Mouse (Mus musculus) thymus, postnatal 36 days (tissue): Measurements from ENCODE around the gene Lin28b.

ENCODE experiments used
- DNase-seq, 2 experiments: peaks; one replicate each; pipeline ENCODE4 v3.0.0; 2022; ENCODE audit warnings: mixed read lengths in 2 of 2

The Lin28b gene

DNA sequence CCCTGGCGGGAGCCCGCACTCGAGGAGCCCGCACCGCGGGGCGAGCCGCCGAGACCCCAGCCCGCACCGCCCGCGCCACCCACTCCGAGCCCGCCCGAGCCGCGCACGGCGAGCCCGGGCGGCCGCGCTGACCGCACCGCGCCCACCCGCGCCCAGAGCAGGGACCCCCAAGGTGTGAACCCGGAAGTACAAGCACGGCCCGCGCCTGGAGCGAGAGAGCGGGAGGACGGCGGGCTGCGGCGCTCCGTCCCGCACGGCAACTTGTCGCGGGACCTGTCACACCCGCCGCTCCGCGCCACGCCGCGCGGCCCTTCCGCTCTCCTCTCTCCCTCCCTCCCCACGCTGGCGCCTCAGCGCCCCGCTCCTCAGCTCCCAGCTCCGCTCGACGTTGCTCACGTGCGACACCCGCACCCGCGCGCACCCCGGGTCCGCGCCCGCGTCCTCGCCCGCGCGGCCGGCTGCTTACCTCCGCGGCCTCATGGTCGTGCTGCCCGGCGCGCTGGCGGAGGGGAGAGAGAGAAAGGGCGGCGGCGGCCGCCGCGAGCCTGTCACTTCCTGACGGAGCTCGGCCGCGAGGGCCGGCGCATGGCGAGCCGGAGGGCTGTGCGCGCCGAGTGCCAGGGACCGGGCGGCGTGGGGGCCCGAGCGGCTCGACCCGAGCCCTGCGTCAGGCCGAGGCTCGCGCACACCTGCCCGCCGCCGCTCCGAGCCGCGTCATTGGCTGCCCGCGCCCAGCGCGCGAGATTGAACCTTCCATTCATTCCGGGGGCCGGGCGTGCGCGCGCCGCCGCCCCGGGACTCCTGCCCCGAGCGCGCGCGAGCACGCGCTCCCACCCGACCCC is at the start of gene Lin28b:
Gene Lin28b, minus strand, starts transcription at position 635 of the 842 bp plus-strand sequence.
- peak; percentile 2 to 13 for DNase-seq

DNA sequence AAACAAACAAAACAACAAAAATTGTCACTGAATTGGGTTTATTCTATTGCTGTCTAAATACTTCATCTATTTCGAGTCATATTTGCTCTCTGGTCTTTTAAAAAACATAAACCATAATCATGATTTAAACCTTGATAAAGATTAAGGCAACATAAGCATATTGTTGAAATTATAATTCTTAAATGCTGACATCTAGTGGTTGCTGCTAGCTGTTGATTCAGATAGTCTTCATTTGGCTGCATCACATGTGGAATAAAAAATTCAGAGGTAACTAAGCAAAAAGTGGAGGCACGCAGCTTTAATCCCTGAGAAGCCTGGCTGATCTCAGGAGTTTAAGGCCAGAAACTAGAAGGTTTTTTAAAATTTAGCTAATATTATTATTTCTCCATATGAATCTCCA is 25.6 kb upstream of the Lin28b start:
- DNase-seq: no peak

DNA sequence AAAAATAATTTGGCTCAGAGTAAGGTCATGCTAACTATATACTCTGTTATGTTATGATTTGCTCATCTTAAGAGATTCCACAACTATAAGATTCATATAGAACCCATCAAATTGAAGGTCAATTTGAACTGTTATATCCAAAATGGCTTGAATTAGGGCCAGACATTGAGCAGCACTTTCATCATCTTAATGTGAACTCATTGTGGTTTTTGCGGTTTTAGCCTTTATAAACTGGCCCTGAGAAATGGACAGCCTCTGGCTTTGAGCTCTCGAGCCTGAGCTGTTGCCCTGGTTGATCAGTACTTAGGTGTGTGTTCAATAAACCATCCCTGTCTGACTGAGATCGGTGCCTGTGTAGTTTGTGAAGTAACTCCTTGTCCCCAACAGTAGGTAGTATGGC is 24.5 kb upstream of the Lin28b start:
- DNase-seq: no peak

- DNase-seq: no peak
These were observed 14.1 kb upstream of the Lin28b start for GRCm38 (mm10) chr10:45500259-45500658.

DNA sequence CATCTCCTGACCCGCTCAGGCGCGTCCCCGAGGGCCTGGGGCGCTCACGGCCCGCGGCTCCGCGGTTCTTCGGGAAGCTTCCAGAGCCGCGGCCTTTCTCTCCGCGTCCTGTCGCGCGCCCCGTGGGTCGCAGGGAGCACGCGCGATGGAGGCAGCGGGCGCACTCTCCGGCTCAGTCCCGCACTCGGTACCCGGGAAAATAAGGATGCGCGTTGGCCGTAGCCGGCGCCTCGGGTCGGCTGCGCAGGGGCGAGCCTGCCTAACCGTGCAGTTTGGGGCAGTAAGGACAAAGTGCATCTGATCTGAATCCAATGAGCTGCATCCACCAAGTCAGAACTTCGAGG is 380 bp upstream of the Lin28b start:
- DNase-seq: no peak

DNA sequence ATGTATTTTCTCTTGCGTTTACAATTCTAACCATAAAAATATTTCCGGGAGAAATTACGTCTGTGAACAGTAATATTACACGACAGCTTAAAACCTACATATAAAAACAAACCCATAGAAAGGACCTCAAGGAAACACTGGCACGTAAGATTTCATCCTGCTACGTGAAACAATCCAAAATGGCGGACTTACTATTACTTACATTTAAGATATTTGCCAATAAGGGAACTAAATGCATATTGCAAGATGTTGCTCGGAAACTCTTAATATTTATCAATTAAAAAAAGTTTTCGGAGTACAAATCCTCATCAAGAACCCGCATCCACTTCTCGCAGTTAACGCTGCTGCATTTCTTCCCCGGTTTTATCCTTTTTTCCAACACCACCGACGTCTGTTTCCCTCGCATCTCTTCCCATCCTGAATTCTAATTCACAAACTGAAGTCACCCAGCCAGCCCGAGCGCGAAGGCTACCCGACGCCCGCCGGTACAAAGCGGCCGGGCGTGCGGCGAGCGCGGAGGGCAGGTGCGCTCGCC is 902 bp downstream of the Lin28b start:
- no peak for DNase-seq

GRCm38 (mm10) chr10:45483210-45483609 is 3.0 kb downstream of the Lin28b start:
- DNase-seq: no peak

DNA sequence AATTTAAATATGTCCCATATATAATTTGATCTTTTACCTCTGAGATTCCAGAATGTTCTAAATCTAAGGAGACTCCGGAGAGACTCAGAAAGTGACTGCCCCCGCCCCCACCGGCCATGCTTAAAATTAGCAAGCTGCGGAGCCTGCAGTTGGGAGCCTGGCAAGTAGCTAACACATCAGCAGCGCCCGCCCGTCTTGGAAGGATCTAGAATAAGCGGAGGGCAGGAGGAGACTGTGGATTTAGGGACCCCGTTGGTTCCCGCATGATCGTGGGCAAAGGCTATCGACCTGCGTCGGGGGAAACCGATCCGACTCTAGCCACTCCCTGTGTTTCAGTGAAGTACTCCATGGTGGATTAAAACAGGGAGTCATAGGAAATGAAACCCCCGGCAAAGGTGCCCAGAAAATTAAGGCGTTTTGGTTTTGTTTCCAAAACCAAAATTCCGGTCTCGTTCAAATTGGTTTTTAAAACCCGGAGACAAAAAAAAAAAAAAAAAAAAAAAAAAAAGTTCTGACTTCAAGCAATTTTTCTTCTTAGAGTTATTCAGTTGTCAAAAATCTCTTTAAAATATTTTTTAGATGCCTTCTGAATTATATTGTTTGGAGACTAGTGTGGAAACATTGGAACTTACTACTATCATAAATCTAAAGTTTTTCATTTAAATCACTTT is 12.4 kb downstream of the Lin28b start:
- DNase-seq: no peak

GRCm38 (mm10) chr10:45473143-45473484 is 13.1 kb downstream of the Lin28b start:
- no peak for DNase-seq

GRCm38 (mm10) chr10:45472431-45473142 is 13.6 kb downstream of the Lin28b start:
- no peak for DNase-seq

GRCm38 (mm10) chr10:45471321-45471720 is 14.9 kb downstream of the Lin28b start:
- no peak for DNase-seq

DNA sequence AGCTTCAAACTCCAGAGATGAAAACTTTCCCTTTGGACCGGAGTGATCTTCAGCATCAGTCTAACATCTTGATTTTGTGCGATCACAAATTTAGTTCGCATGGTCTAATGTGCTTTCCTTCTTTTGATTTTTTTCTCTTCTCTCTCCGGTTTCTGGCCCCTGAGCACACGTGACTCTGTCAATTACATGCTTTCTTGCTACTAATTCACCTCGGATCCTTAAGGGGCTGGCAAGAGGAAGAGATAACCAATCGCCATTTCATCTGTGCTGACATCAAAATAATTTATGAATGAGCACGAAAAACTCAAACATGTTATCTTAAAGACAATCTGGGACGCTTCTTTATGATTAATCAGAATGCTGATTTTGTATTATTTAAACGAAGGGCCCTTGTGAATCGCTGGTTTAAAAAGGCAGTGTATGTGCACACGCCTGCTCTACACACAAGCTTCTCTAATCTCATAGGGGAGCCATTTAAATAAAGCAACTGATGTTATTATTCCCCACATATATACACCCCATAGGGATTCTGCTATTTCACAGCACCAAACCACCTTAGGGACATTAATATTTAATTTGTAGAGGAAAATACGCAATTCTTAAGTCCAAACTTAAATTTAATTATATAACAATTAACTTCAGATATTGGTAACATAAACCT is 16.0 kb downstream of the Lin28b start:
- DNase-seq: no peak

- DNase-seq: no peak
These were observed 16.9 kb downstream of the Lin28b start for GRCm38 (mm10) chr10:45469027-45469996.

GRCm38 (mm10) chr10:45468180-45468915 is 17.8 kb downstream of the Lin28b start:
- DNase-seq: no peak

- no peak for DNase-seq
These were observed 27.6 kb downstream of the Lin28b start for GRCm38 (mm10) chr10:45458637-45459036.

GRCm38 (mm10) chr10:45458074-45458473 is 28.1 kb downstream of the Lin28b start:
- DNase-seq: no peak

GRCm38 (mm10) chr10:45446625-45447024 is 39.6 kb downstream of the Lin28b start:
- no peak for DNase-seq

DNA sequence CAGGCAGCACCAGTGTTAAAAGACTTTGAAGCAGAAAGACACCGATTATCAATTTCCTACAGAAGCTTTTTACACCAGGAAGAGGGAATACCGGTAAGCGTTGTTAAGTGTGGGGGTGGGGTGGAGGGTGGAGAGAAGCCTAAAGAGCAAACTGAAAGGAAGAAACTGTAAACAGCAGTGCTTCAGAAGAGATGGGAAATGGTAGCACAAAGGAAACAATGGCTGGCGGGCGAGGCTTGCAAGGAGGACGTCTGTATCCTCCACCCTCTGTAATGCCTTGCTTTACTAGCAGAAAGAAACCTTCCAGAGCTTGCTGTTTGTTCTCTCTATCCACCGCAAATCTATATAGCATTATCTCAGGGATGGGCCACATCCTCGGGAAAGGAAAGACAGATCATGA is 40.0 kb downstream of the Lin28b start:
- no peak for DNase-seq

- DNase-seq: no peak
These were observed 63.8 kb downstream of the Lin28b start for GRCm38 (mm10) chr10:45422372-45422771.

DNA sequence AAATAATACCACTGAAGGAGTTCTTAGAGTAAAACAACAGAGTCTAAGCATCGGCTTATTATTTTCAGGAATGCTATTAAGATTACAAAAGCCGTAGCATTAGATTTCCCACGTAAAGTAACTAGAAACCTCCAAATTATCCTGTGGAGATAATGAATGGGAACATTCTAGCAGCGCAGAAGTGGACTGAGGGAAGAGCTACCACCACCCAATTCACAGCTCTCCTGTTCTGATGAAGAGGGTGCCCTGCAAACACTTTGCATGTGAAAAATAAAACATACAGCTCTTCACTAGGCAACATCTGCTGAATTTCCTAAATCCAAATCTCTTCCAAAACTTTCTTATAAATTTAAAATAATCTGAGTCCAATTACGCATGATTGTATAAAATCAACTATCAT is 74.1 kb downstream of the Lin28b start:
- DNase-seq: no peak

- DNase-seq: no peak
These were observed 74.5 kb downstream of the Lin28b start for GRCm38 (mm10) chr10:45411741-45412140.
